Mouse (Mus musculus): ENCODE results near the gene Ms4a6d.

Ms4a6d gene

GRCm38 (mm10) chr19:11604603-11605002 is at the start of gene Ms4a6d:
TSS of gene Ms4a6d (minus strand) at chr19:11604849.
- no peaks in the 10 kb centered on the region for H3K36me3 ChIP-seq (ENCODE audit: control insufficient read depth, insufficient read depth, low read length, poor library complexity, severe bottlenecking)
- no peak for DNase-seq (ENCODE audit: low read depth, low spot score)
- no peaks in the 10 kb centered on the region for H3K27me3 ChIP-seq (ENCODE audit: control insufficient read depth, insufficient read depth, low read length, poor library complexity, severe bottlenecking)

GRCm38 (mm10) chr19:11649564-11649963 is 44.9 kb upstream of the Ms4a6d start:
- Histone ChIP-seq H3K36me3 (ENCODE audit: control insufficient read depth, insufficient read depth, low read length, poor library complexity, severe bottlenecking) (no peaks in the 10 kb centered on the region), H3K27me3 (ENCODE audit: control insufficient read depth, insufficient read depth, low read length, poor library complexity, severe bottlenecking) (no peaks in the 10 kb centered on the region)
- no peak for DNase-seq (ENCODE audit: low read depth, low spot score)

GRCm38 (mm10) chr19:11646166-11646565 is 41.5 kb upstream of the Ms4a6d start:
- Histone ChIP-seq H3K36me3 (ENCODE audit: control insufficient read depth, insufficient read depth, low read length, poor library complexity, severe bottlenecking) (no peaks in the 10 kb centered on the region), H3K27me3 (ENCODE audit: control insufficient read depth, insufficient read depth, low read length, poor library complexity, severe bottlenecking) (no peaks in the 10 kb centered on the region)
- DNase-seq (ENCODE audit: low read depth, low spot score): no peak

- no peak for DNase-seq (ENCODE audit: low read depth, low spot score)
- H3K36me3 ChIP-seq (ENCODE audit: control insufficient read depth, insufficient read depth, low read length, poor library complexity, severe bottlenecking): no peaks in the 10 kb centered on the region
- H3K27me3 ChIP-seq (ENCODE audit: control insufficient read depth, insufficient read depth, low read length, poor library complexity, severe bottlenecking): no peaks in the 10 kb centered on the region
Measured at GRCm38 (mm10) chr19:11640732-11641131, 36.1 kb upstream of the Ms4a6d start, which contains the start of gene Ms4a3. TSS of gene Ms4a3 (minus strand) at chr19:11640851.

- no peak for DNase-seq (ENCODE audit: low read depth, low spot score)
- Histone ChIP-seq H3K27me3 (ENCODE audit: control insufficient read depth, insufficient read depth, low read length, poor library complexity, severe bottlenecking) (no peaks in the 10 kb centered on the region), H3K36me3 (ENCODE audit: control insufficient read depth, insufficient read depth, low read length, poor library complexity, severe bottlenecking) (no peaks in the 10 kb centered on the region)
Measured at GRCm38 (mm10) chr19:11639038-11639437, 34.4 kb upstream of the Ms4a6d start.

- H3K36me3 ChIP-seq (ENCODE audit: control insufficient read depth, insufficient read depth, low read length, poor library complexity, severe bottlenecking): no peaks in the 10 kb centered on the region
- DNase-seq (ENCODE audit: low read depth, low spot score): no peak
Measured at GRCm38 (mm10) chr19:11635572-11635971, 30.9 kb upstream of the Ms4a6d start.

GRCm38 (mm10) chr19:11634330-11634729 is 29.7 kb upstream of the Ms4a6d start:
- no peak for DNase-seq (ENCODE audit: low read depth, low spot score)
- Histone ChIP-seq H3K36me3 (ENCODE audit: control insufficient read depth, insufficient read depth, low read length, poor library complexity, severe bottlenecking) (no peaks in the 10 kb centered on the region), H3K27me3 (ENCODE audit: control insufficient read depth, insufficient read depth, low read length, poor library complexity, severe bottlenecking) (no peaks in the 10 kb centered on the region)

More at GRCm38 (mm10) chr19:11635572-11635971, 30.9 kb upstream of the Ms4a6d start:
- no peaks in the 10 kb centered on the region for H3K27me3 ChIP-seq (ENCODE audit: control insufficient read depth, insufficient read depth, low read length, poor library complexity, severe bottlenecking)

GRCm38 (mm10) chr19:11633732-11634131 is 29.1 kb upstream of the Ms4a6d start:
- DNase-seq (ENCODE audit: low read depth, low spot score): no peak
- Histone ChIP-seq H3K27me3 (ENCODE audit: control insufficient read depth, insufficient read depth, low read length, poor library complexity, severe bottlenecking) (no peaks in the 10 kb centered on the region), H3K36me3 (ENCODE audit: control insufficient read depth, insufficient read depth, low read length, poor library complexity, severe bottlenecking) (no peaks in the 10 kb centered on the region)

- DNase-seq (ENCODE audit: low read depth, low spot score): no peak
Measured at GRCm38 (mm10) chr19:11625231-11625630, 20.6 kb upstream of the Ms4a6d start.

GRCm38 (mm10) chr19:11624800-11625199 is 20.2 kb upstream of the Ms4a6d start:
- H3K36me3 ChIP-seq (ENCODE audit: control insufficient read depth, insufficient read depth, low read length, poor library complexity, severe bottlenecking): no peaks in the 10 kb centered on the region
- H3K27me3 ChIP-seq (ENCODE audit: control insufficient read depth, insufficient read depth, low read length, poor library complexity, severe bottlenecking): no peaks in the 10 kb centered on the region; the same call in 1 of the 2 replicates
- no peak for DNase-seq (ENCODE audit: low read depth, low spot score)

More at GRCm38 (mm10) chr19:11625231-11625630, 20.6 kb upstream of the Ms4a6d start:
- no peaks in the 10 kb centered on the region; the same call in 1 of the 2 replicates for H3K27me3 ChIP-seq (ENCODE audit: control insufficient read depth, insufficient read depth, low read length, poor library complexity, severe bottlenecking)
- H3K36me3 ChIP-seq (ENCODE audit: control insufficient read depth, insufficient read depth, low read length, poor library complexity, severe bottlenecking): no peaks in the 10 kb centered on the region

GRCm38 (mm10) chr19:11623551-11623950 is 18.9 kb upstream of the Ms4a6d start, which contains the start of gene Ms4a2:
TSS of gene Ms4a2 (minus strand) at chr19:11623719.
- no peaks in the 10 kb centered on the region for H3K36me3 ChIP-seq (ENCODE audit: control insufficient read depth, insufficient read depth, low read length, poor library complexity, severe bottlenecking)
- no peak for DNase-seq (ENCODE audit: low read depth, low spot score)

GRCm38 (mm10) chr19:11617983-11618382 is 13.3 kb upstream of the Ms4a6d start:
- no peak for DNase-seq (ENCODE audit: low read depth, low spot score)
- Histone ChIP-seq H3K36me3 (ENCODE audit: control insufficient read depth, insufficient read depth, low read length, poor library complexity, severe bottlenecking) (no peaks in the 10 kb centered on the region), H3K27me3 (ENCODE audit: control insufficient read depth, insufficient read depth, low read length, poor library complexity, severe bottlenecking) (no peaks in the 10 kb centered on the region)

More at GRCm38 (mm10) chr19:11623551-11623950, 18.9 kb upstream of the Ms4a6d start, which contains the start of gene Ms4a2:
- no peaks in the 10 kb centered on the region; the same call in 1 of the 2 replicates for H3K27me3 ChIP-seq (ENCODE audit: control insufficient read depth, insufficient read depth, low read length, poor library complexity, severe bottlenecking)

- no peaks in the 10 kb centered on the region for H3K27me3 ChIP-seq (ENCODE audit: control insufficient read depth, insufficient read depth, low read length, poor library complexity, severe bottlenecking)
- DNase-seq (ENCODE audit: low read depth, low spot score): no peak
- H3K36me3 ChIP-seq (ENCODE audit: control insufficient read depth, insufficient read depth, low read length, poor library complexity, severe bottlenecking): no peaks in the 10 kb centered on the region
Measured at GRCm38 (mm10) chr19:11614805-11615204, 10.2 kb upstream of the Ms4a6d start.

GRCm38 (mm10) chr19:11613776-11614443 is 9.3 kb upstream of the Ms4a6d start:
- DNase-seq (ENCODE audit: low read depth, low spot score): no peak
- H3K36me3 ChIP-seq (ENCODE audit: control insufficient read depth, insufficient read depth, low read length, poor library complexity, severe bottlenecking): no peaks in the 10 kb centered on the region

GRCm38 (mm10) chr19:11613084-11613483 is 8.4 kb upstream of the Ms4a6d start:
- H3K36me3 ChIP-seq (ENCODE audit: control insufficient read depth, insufficient read depth, low read length, poor library complexity, severe bottlenecking): no peaks in the 10 kb centered on the region
- H3K27me3 ChIP-seq (ENCODE audit: control insufficient read depth, insufficient read depth, low read length, poor library complexity, severe bottlenecking): no peaks in the 10 kb centered on the region
- DNase-seq (ENCODE audit: low read depth, low spot score): no peak

More at GRCm38 (mm10) chr19:11613776-11614443, 9.3 kb upstream of the Ms4a6d start:
- H3K27me3 ChIP-seq (ENCODE audit: control insufficient read depth, insufficient read depth, low read length, poor library complexity, severe bottlenecking): no peaks in the 10 kb centered on the region
